Mouse (Mus musculus) left cerebral cortex, postnatal 25 days (tissue): ENCODE data around the gene Gm20422. TPM values are rescaled to one million over a fixed set of nuclear protein-coding genes. Genes with fewer than 3 reads are reported as not detected.

Source experiments
- DNase-seq, 2 experiments: peaks; one replicate each; pipeline ENCODE4 v3.0.0; 2022; ENCODE audit warnings: low spot score in 2 of 2, mixed read lengths in 1 of 2
- intact Hi-C: fragments of 180-260 bp; cut with DNase I; formaldehyde crosslinking; loops from one replicate; pipeline ENCODE4 v1.15.1; 2025
- total RNA-seq, 2 experiments: library from RNA; stranded (reverse); gene quantifications; 2 replicates each; pipeline ENCODE4 v1.2.3; 2021

Gene Gm20422
- total RNA-seq, result 1 to 10 TPM in 1 of 2 experiments, under 1 TPM in 1; 0.73 to 1.1 TPM

DNA sequence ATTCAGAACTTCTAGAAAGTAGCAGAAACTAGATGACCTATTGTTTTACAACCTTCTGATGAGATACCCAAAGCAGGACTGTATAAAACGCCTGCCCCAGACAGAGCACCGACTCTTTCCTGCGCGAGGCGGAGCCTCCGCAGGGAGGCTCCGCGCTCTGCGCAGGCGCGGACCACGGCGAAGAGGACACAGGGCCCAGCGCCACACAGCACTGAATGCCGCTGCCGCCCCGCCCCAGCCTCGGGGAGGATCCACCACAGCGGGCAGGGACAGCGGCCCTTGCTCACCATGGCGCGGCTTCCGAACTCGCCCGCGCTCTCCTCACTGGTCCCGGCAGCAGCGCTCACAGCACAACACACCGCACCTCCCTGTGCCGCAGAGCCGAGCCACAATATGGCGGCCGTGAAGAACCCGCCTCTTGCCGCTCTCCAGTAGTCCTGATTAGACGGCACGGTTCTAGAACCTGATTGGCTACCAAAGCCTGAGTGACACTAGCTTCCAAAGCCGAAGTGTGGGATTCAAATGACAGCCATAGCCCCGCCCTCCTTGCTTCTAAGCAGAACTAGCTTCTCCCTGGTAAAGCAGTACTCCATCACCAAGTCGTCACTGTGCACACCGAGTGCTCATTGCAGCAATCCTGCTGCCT lies at the start of gene Gm20422:
TSS of gene Gm20422 (minus strand) at position 384 of the 646 bp plus-strand sequence.
- peak; percentile 91 to 97 for DNase-seq
- intact Hi-C loops, result no loop called here

DNA sequence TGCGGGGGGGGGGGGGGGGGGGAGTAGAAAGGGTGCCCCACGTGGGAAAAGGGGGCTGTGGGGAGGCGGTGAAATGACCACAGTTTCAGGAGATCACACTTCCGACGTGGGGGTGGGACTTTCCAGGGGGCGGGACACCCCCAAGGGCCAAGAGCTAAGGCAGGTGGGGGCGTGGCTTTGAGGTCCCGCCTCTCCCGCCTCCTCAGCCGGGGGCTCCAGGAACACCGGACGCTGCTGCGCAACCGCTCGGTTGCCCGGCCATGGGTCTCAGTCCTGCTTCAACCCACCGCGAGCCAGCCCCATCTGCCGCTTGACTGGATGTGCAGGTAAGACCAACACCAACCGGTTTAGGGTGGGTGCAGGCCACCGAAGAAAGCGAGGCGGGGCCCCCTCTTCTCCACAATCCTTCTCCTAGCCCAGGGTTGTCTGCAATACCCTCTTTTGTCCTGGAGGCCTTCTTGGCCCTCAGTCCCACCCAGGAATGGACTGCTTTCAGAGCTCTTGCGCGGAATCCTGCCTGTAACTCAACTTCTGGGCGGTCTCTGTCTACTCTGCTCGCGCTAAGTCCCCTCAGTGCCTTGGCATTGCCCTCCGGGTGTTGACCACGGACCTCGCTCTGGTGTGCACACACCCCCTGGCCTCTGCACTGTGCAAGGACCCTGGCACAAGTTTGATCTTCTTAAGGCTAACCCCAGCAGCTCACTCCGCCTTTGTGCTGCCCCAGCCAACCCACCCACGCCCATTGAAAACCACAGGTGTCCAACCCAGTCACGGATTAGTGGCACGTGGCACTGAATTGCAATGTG lies 47.9 kb upstream of the Gm20422 start, which contains the start of gene Lpar2:
TSS of gene Lpar2 (plus strand) at position 44 of the 806 bp plus-strand sequence.
- intact Hi-C loops, result no loop called here
- no peak for DNase-seq

GRCm38 (mm10) chr8:69821971-69822385 lies 47.3 kb upstream of the Gm20422 start:
- no peak for DNase-seq
- intact Hi-C loops, result no loop called here

GRCm38 (mm10) chr8:69820466-69820865 lies 45.8 kb upstream of the Gm20422 start:
- DNase-seq, result no peak
- intact Hi-C loops, result no loop called here

DNA sequence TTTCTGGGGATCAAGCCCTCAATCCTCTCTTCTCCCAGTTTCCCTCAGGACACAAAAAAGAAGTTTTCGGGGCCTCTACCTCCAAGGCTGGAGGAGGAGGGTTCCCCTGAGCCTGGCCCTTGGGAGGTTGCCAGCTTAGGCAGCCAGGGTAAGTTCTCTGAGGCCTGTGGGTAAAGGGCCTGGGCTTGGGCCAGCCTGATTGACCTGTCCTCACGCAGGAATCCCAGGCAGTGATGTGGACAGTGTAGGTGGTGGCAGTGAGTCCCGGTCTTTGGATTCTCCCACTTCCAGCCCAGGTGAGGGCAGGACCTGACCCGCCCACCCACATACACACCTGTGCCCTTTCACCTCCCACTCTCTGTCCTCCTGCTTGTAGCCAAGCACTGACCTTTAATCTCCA lies 40.7 kb upstream of the Gm20422 start:
- intact Hi-C loops, result no loop called here
- no peak for DNase-seq

DNA sequence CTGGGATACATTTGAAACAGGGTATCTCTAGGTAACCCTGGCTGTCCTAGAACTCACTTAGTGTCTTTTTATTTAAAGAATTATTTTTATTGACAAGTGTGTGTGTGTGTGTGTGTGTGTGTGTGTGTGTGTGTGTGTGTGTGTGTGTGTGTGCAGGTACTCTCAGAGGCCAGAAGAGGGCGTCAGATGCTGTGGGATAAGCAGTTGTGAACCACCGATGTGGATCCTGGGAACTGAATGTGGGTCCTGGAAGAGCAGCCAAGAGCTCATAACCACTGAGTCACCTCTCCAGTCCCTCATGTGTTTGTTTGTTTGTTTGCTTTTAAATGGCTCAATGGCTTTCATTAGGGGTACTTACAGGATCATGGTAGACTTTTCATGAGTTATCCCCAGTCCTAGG lies 40.2 kb upstream of the Gm20422 start:
- DNase-seq, result no peak
- intact Hi-C loops, result no loop called here

DNA sequence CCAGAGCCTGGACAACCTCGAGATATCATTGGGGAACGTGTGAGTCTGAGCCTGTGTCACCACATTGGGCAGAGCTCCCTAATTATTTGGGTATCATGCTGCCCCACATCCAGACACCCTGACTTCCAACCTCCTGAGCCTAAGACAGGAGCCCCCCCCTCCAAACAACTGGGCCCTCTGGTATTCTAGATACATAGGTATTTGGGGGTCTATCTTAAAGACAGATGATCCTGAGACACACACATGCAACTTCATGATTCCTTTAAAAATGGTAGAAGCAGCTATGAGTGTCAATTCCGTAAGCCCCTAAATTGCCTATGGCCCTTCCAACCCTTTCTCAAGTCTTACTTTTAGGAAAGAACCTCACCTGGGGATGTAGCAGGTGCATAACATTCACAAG lies 35.1 kb upstream of the Gm20422 start:
- intact Hi-C loops, result no loop called here
- DNase-seq, result no peak

DNA sequence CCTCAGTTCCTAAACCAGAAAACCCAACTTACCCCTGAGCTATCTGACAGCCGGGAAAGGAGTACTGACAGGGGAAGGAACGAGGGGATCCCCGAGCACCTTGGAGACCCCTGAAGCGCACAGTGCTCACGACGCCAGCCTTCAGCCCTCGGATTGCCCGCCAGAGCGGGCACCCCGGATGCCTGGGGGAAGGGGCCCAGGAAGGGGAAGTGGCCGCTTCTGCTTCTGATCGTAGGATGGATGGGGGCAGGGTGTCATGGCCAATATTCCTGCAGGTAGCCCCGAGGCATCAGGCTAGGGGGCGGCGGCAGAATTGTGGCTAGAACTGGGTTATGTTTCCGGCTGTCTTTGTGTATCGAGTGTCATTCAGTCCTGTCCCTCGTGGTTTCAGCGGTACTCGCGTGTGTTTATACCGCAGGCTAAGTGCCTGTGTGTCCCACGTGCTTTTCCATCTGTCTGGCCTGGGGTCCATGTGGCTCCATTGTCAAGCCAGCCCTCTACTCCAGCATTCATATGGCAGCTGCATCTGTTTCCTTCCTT lies 34.2 kb upstream of the Gm20422 start:
- peak in 1 of 2 experiments; percentile 31 for DNase-seq
- intact Hi-C loops, result no loop called here

DNA sequence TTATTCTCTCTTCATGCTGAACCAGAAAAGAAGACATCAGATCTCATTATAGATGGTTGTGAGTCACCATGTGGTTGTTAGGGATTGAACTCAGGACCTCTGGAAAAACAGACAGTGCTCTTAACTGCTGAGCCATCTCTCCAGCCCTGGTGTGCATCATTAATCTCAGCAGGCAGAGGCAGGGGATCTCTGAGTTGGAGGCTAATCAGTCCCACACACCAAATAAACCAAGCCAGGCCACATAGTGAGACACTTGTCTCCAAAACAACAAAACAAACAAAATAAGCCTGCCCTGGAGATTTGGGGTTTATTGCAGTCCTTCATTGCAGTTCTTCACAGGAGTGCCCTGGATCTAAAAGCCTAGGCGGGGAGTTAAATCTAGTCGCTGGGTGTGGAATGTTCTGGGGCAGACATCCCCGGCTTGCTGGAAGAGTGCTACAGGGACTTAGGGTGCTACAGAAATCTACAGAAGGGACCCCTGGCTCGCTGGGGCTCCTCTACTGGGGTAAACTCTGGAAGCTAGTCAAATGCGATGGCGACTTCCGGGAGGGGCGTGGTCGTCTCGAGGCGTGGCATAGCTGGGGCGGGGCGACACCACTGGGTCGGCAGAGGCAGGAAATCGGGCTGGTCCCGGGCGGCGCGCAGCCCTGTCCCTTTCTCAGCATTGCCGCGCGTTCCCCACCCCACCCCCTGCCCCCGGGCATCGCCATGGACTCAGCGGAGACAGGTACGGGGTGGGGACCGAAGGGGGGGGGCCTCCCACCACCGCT lies 33.6 kb upstream of the Gm20422 start, which contains the start of gene Gmip:
TSS of gene Gmip (plus strand) at position 586 of the 770 bp plus-strand sequence.
- DNase-seq, result peak; percentile 53 to 68
- intact Hi-C loops, result no loop called here

DNA sequence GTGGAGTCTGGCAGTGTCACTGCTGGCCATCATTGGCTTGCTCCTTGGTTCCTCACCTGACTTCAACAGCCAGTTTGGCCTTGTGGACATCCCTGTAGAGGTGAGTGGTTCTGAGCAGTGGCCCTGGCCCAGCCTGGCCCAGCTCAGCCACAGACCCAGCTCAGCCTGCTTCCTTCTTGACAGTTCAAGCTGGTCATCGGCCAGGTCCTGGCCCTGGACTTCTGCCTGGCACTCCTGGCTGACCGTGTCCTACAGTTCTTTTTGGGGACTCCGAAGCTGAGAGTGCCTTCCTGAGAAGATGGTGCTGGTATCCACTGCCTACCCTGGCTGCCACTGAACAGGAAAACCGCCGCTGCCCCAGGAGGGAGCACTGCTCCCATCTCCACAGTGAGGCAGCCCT lies 32.5 kb upstream of the Gm20422 start:
- no peak for DNase-seq
- intact Hi-C loops, result no loop called here

GRCm38 (mm10) chr8:69805491-69805890 lies 30.8 kb upstream of the Gm20422 start:
- intact Hi-C loops, result no loop called here
- no peak for DNase-seq

- intact Hi-C loops, result no loop called here
- no peak for DNase-seq
Observed at GRCm38 (mm10) chr8:69805086-69805485, 30.4 kb upstream of the Gm20422 start.

DNA sequence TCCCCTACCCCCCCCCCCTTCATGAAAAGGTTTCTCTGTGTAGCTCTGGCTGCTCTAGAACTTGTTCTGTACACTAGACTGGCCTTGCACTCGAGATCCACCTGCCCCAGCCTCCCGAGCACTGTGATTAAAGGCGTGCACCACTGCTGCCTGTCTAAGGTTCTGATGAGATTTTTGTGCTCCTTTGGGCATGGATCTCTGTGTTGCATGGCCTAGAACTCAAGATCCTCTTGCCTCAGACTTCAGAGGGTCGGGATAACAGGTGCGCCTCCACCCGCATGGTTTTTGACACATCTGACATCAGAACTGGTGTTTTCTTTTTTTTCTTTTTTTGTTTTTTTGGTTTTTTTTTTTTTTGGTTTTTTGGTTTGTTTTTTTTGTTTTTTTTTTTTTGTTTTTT lies 29.9 kb upstream of the Gm20422 start:
- no peak for DNase-seq
- intact Hi-C loops, result no loop called here

GRCm38 (mm10) chr8:69803366-69803765 lies 28.7 kb upstream of the Gm20422 start:
- intact Hi-C loops, result no loop called here
- no peak for DNase-seq

GRCm38 (mm10) chr8:69802216-69802615 lies 27.5 kb upstream of the Gm20422 start:
- DNase-seq, result no peak
- intact Hi-C loops, result no loop called here

DNA sequence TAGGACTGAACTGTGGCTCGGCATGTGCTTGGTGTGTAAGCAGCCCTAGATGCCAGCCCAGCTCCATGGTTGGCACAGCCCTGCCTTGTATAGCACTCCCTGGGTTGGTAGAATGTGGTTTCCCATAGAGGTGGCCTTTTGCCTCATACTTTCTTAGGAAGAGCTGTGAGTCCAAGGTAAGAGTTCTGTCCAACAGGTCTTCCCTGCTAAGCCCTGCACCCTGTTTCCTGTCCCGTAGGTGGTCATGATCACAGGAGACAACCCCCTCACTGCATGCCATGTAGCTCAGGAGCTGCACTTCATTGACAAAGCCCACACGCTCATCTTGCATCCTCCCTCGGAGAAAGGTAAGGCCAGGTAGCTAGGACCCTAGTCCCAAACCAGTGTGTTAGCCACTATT lies 27.1 kb upstream of the Gm20422 start:
- no peak for DNase-seq

GRCm38 (mm10) chr8:69799946-69800345 lies 25.3 kb upstream of the Gm20422 start:
- DNase-seq, result no peak
- intact Hi-C loops, result no loop called here

More for the DNA sequence above, 27.1 kb upstream of the Gm20422 start:
- intact Hi-C loops, result no loop called here

GRCm38 (mm10) chr8:69799261-69799660 lies 24.6 kb upstream of the Gm20422 start:
- DNase-seq, result no peak
- intact Hi-C loops, result no loop called here

DNA sequence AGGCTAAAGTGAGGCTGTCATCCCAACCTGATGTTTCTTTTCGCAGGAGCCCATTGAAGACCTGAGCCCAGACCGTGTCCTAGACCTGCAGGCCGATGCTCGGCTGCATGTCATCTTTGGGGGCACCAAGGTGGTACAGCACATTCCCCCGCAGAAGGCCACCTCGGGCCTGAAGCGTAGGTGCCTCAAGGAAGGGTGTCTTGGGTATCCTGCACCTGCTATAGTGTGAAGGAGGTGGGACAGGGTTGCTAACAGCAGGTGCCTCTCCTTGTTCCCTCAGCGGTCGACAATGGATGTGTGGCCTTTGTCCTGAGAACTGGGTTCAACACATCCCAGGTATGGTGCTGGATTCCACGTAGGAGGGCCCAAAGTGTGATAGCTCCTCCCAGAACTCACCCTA lies 23.0 kb upstream of the Gm20422 start:
- intact Hi-C loops, result no loop called here
- no peak for DNase-seq

DNA sequence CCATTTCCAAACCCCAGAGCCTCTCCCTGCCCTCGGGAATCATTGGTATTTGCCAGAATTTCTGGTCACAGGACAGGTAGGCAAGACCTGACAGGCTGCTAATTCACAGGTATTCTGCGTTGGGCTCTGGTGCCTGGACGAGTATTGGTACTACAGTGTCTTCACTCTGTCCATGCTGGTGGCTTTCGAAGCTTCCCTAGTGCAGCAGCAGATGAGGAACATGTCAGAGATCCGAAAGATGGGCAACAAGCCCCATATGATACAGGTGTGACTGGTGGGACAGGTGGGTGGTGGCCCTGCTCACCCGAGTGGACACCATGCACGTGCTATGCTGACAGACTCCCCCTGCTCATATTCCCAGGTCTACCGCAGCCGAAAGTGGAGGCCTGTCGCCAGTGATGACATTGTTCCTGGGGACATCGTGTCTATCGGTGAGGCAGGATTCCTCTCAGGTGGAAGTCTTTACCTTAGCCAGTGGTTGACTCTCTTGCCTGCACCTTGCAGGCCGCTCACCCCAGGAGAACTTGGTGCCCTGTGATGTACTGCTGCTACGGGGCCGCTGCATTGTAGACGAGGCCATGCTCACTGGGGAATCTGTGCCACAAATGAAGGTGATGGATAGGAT lies 22.1 kb upstream of the Gm20422 start:
- intact Hi-C loops, result no loop called here
- no peak for DNase-seq
